9 mouse cellular contexts compared by ENCODE assay signal in the genomic region with DNA sequence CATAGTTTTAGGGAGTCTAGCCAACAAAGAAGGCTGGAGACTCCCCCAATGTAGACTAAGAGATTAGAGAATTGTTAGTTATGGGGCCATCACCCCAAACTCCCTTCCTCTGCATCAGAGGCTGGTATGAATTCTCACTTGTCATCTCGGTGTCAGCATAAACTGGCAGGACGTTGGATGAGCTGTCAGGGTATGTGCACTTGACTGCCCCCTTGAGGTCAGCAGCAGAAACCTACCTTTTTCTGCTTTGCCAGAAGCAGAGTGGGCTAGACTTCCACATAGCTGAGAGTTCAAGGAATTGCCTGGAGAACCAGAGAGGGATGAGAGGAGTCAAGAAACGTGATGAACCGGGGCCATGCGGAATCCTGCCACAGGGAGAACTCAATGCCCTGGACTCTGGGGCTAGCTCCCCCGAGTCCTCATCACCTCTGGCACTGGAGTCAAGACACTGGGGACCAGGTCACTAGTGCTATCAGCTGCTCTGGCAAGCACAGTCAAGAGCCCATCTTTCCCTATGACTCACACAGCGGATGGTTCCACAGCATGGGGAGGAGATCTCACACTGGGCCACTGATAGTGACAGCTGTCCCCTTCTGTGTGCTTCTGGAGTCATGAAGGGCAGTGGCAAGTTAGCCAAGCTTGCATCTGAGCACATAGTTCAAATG. TPM values are rescaled to one million over a fixed set of nuclear protein-coding genes. Genes with fewer than 3 reads are reported as not detected.
DNase-seq lines count a peak whose midpoint lies in the region.
"Had no signal": no experiment of that assay in that cellular context is flagged by ENCODE, and none has a peak within 500 bp of the region (broad histone marks: within the 10 kb centered on the region; RNA-seq: fewer than 3 reads in every experiment).

No protein-coding gene starts in this region.

- H3K27me3 ChIP-seq in heart, embryonic 10.5 days (ENCODE audit: insufficient read depth, poor library complexity, severe bottlenecking): no peaks in the 10 kb centered on the region
- H3K27me3 ChIP-seq: liver, embryonic 13.5 days had no signal

- H3K27ac ChIP-seq in heart, embryonic 10.5 days: no peak overlapping the region
- H3K27ac ChIP-seq: liver, embryonic 13.5 days had no signal

- H3K36me3 ChIP-seq in heart, embryonic 10.5 days: peaks cover 9% of the 10 kb centered on the region; the same call in 1 of the 2 replicates
- H3K36me3 ChIP-seq: liver, embryonic 13.5 days had no signal

- peaks cover 17% of the 10 kb centered on the region for H3K4me1 ChIP-seq in heart, embryonic 10.5 days
- H3K4me1 ChIP-seq: liver, embryonic 13.5 days had no signal

- peak; percentile 89 for DNase-seq in heart, adult 11 months
- no peak for DNase-seq in heart, embryonic 10.5 days (ENCODE audit: low spot score)
- DNase-seq in CD4-positive helper T cell, adult 2 months (ENCODE audit: low read depth, low spot score): peak; percentile 35
- peak; percentile 26 for DNase-seq in cerebellum, adult 18-20 months
- peak; percentile 45 for DNase-seq in lung, postnatal 14 days
- DNase-seq in right cerebral cortex, adult 18-20 months: no peak
- DNase-seq in adrenal gland, postnatal 10 days: no peak
- DNase-seq in gastrocnemius, postnatal 10 days: no peak
- DNase-seq: liver, embryonic 13.5 days had no signal

- no peak overlapping the region for H3K4me3 ChIP-seq in heart, embryonic 10.5 days
- H3K4me3 ChIP-seq: liver, embryonic 13.5 days had no signal

- 65% methylated on average over 7 of the region's 7 CpGs for WGBS in heart, embryonic 10.5 days

- H3K9me3 ChIP-seq in heart, embryonic 10.5 days: no peaks in the 10 kb centered on the region
- H3K9me3 ChIP-seq: liver, embryonic 13.5 days had no signal

RNA-seq across cellular contexts. Expression of a gene that starts 44.8 kb away (rescaled TPM):
- 8.8 and 10.2 TPM in 2 replicates for polyA plus RNA-seq in heart, embryonic 10.5 days (2016; fragmentation: Nextera tagmentation; extraction: Ambion mirVana)
- total RNA-seq in adrenal gland, postnatal 10 days (2021): 10 to 100 TPM; 28.8 to 30.7 TPM
- 10 to 100 TPM; 14.5 to 14.6 TPM for total RNA-seq in gastrocnemius, postnatal 10 days (2021)

Comparison
In these comparisons a context has a peak if more than half of its experiments do, and no peak if none do; other contexts are left out.
1. DNase-seq: peak in heart, adult 11 months (single experiment), CD4-positive helper T cell, adult 2 months (single experiment), cerebellum, adult 18-20 months (2 of 2) and lung, postnatal 14 days (single experiment); none in heart, embryonic 10.5 days (single experiment), right cerebral cortex, adult 18-20 months (single experiment), adrenal gland, postnatal 10 days (single experiment) and gastrocnemius, postnatal 10 days (single experiment).